Mouse (Mus musculus): ENCODE results near the gene Prkar1b. TPM values are rescaled to one million over a fixed set of nuclear protein-coding genes. Genes with fewer than 3 reads are reported as not detected.

Gene Prkar1b
- polyA plus RNA-seq, 1 experiment from 2014 or later: 3.9 TPM

- no peak overlapping the region for H3K4me2 ChIP-seq
- H3K9ac ChIP-seq: no peak overlapping the region
- no peaks in the 10 kb centered on the region for H3K9me3 ChIP-seq (replicated peaks)
- H3K4me1 ChIP-seq: peaks cover 15% of the 10 kb centered on the region
- no peaks in the 10 kb centered on the region for H3K27me3 ChIP-seq (replicated peaks)
- ATAC-seq: no peak
- H3K27ac ChIP-seq: no peak overlapping the region
- H3K4me3 ChIP-seq: no peak overlapping the region
- peaks cover 94% of the 10 kb centered on the region for H3K36me3 ChIP-seq
- WGBS (ENCODE audit: insufficient replicate concordance): 79% methylated on average over 4 of the region's 4 CpGs
Observed at GRCm38 (mm10) chr5:139171929-139172328, 22.1 kb upstream of the Prkar1b start.

- Histone ChIP-seq H3K36me3 (peaks cover 95% of the 10 kb centered on the region), H3K9me3 (replicated peaks) (no peaks in the 10 kb centered on the region), H3K9ac (no peak overlapping the region), H3K27ac (peak overlapping the region; percentile 58), H3K4me3 (no peak overlapping the region), H3K4me1 (peaks cover 33% of the 10 kb centered on the region), H3K4me2 (no peak overlapping the region), H3K27me3 (replicated peaks) (no peaks in the 10 kb centered on the region)
- ATAC-seq: no peak
- WGBS (ENCODE audit: insufficient replicate concordance): 29% methylated on average over 1 of the region's 1 CpGs
Observed at GRCm38 (mm10) chr5:139167548-139167947, 17.7 kb upstream of the Prkar1b start.

GRCm38 (mm10) chr5:139166781-139167361 is 17.1 kb upstream of the Prkar1b start:
- WGBS (ENCODE audit: insufficient replicate concordance): 23% methylated on average over 6 of the region's 6 CpGs
- ATAC-seq: peak; percentile 59
- Histone ChIP-seq H3K36me3 (peaks cover 95% of the 10 kb centered on the region), H3K9me3 (replicated peaks) (no peaks in the 10 kb centered on the region), H3K4me2 (no peak overlapping the region), H3K4me1 (peaks cover 38% of the 10 kb centered on the region), H3K9ac (no peak overlapping the region), H3K4me3 (no peak overlapping the region), H3K27me3 (replicated peaks) (no peaks in the 10 kb centered on the region), H3K27ac (peak overlapping the region; percentile 58)

GRCm38 (mm10) chr5:139161632-139162031 is 11.8 kb upstream of the Prkar1b start:
- 41% methylated on average over 10 of the region's 10 CpGs for WGBS (ENCODE audit: insufficient replicate concordance)
- H3K9ac ChIP-seq: no peak overlapping the region
- no peak overlapping the region for H3K4me3 ChIP-seq
- H3K27ac ChIP-seq: no peak overlapping the region
- H3K36me3 ChIP-seq: peaks cover 68% of the 10 kb centered on the region
- ATAC-seq: 0 out of 2 replicates have a peak, but pooled peaks have one; percentile 41
- H3K4me1 ChIP-seq: peaks cover 34% of the 10 kb centered on the region
- H3K4me2 ChIP-seq: no peak overlapping the region
- H3K9me3 ChIP-seq (replicated peaks): no peaks in the 10 kb centered on the region
- H3K27me3 ChIP-seq (replicated peaks): no peaks in the 10 kb centered on the region

- H3K4me3 ChIP-seq: no peak overlapping the region
- WGBS (ENCODE audit: insufficient replicate concordance): 60% methylated on average over 8 of the region's 8 CpGs
- peaks cover 68% of the 10 kb centered on the region for H3K36me3 ChIP-seq
- no peaks in the 10 kb centered on the region for H3K27me3 ChIP-seq (replicated peaks)
- ATAC-seq: no peak
- no peak overlapping the region for H3K9ac ChIP-seq
- no peak overlapping the region for H3K4me2 ChIP-seq
- no peak overlapping the region for H3K27ac ChIP-seq
- peaks cover 27% of the 10 kb centered on the region for H3K4me1 ChIP-seq
- H3K9me3 ChIP-seq (replicated peaks): no peaks in the 10 kb centered on the region
Observed at GRCm38 (mm10) chr5:139160899-139161298, 11.1 kb upstream of the Prkar1b start.

- H3K4me3 ChIP-seq: peak overlapping the region; percentile 90
Observed at GRCm38 (mm10) chr5:139150603-139151031, 816 bp upstream of the Prkar1b start.

GRCm38 (mm10) chr5:139149006-139149672 is 662 bp downstream of the Prkar1b start:
- WGBS (ENCODE audit: insufficient replicate concordance): 26% methylated on average over 11 of the region's 11 CpGs
- peak overlapping the region; percentile 90 for H3K4me3 ChIP-seq
- peak; percentile 38 for ATAC-seq
- H3K36me3 ChIP-seq: peaks cover 28% of the 10 kb centered on the region
- peak overlapping the region; percentile 67 for H3K27ac ChIP-seq
- H3K4me1 ChIP-seq: peaks cover 24% of the 10 kb centered on the region
- peak overlapping the region; percentile 96 for H3K4me2 ChIP-seq
- H3K9ac ChIP-seq: peak overlapping the region; percentile 55
- no peaks in the 10 kb centered on the region for H3K27me3 ChIP-seq (replicated peaks)
- no peaks in the 10 kb centered on the region for H3K9me3 ChIP-seq (replicated peaks)

More at GRCm38 (mm10) chr5:139150603-139151031, 816 bp upstream of the Prkar1b start:
- no peaks in the 10 kb centered on the region for H3K27me3 ChIP-seq (replicated peaks)
- peaks cover 39% of the 10 kb centered on the region for H3K36me3 ChIP-seq
- WGBS (ENCODE audit: insufficient replicate concordance): under 1% methylated on average over 45 of the region's 45 CpGs
- peak overlapping the region; percentile 67 for H3K27ac ChIP-seq
- peak overlapping the region; percentile 81 for H3K9ac ChIP-seq
- peak overlapping the region; percentile 96 for H3K4me2 ChIP-seq
- peak; percentile 20 for ATAC-seq
- no peaks in the 10 kb centered on the region for H3K9me3 ChIP-seq (replicated peaks)
- peaks cover 24% of the 10 kb centered on the region for H3K4me1 ChIP-seq

- WGBS (ENCODE audit: insufficient replicate concordance): 82% methylated on average over 14 of the region's 14 CpGs
- no peak overlapping the region for H3K4me2 ChIP-seq
- H3K9me3 ChIP-seq (replicated peaks): no peaks in the 10 kb centered on the region
- H3K4me3 ChIP-seq: no peak overlapping the region
- H3K9ac ChIP-seq: no peak overlapping the region
- H3K36me3 ChIP-seq: peaks cover 11% of the 10 kb centered on the region
- ATAC-seq: no peak
- H3K4me1 ChIP-seq: peaks cover 24% of the 10 kb centered on the region
- H3K27me3 ChIP-seq (replicated peaks): no peaks in the 10 kb centered on the region
- no peak overlapping the region for H3K27ac ChIP-seq
Observed at GRCm38 (mm10) chr5:139147178-139148078, 2.4 kb downstream of the Prkar1b start.

GRCm38 (mm10) chr5:139146476-139147075 is 3.2 kb downstream of the Prkar1b start:
- Histone ChIP-seq H3K27ac (no peak overlapping the region), H3K4me3 (no peak overlapping the region), H3K4me1 (peaks cover 23% of the 10 kb centered on the region), H3K4me2 (no peak overlapping the region), H3K36me3 (0 out of 2 replicates have a peak, but pooled peaks cover 4% of the 10 kb centered on the region), H3K27me3 (replicated peaks) (no peaks in the 10 kb centered on the region), H3K9ac (no peak overlapping the region), H3K9me3 (replicated peaks) (no peaks in the 10 kb centered on the region)
- no peak for ATAC-seq
- 82% methylated on average over 11 of the region's 11 CpGs for WGBS (ENCODE audit: insufficient replicate concordance)

- Histone ChIP-seq H3K9me3 (replicated peaks) (no peaks in the 10 kb centered on the region), H3K36me3 (0 out of 2 replicates have a peak, but pooled peaks cover 4% of the 10 kb centered on the region), H3K27ac (no peak overlapping the region), H3K4me3 (no peak overlapping the region), H3K4me1 (peaks cover 14% of the 10 kb centered on the region), H3K27me3 (replicated peaks) (no peaks in the 10 kb centered on the region), H3K9ac (no peak overlapping the region), H3K4me2 (no peak overlapping the region)
- WGBS (ENCODE audit: insufficient replicate concordance): 81% methylated on average over 4 of the region's 4 CpGs
- no peak for ATAC-seq
Observed at GRCm38 (mm10) chr5:139145726-139146125, 4.1 kb downstream of the Prkar1b start.

- WGBS (ENCODE audit: insufficient replicate concordance): 64% methylated on average over 3 of the region's 3 CpGs
- Histone ChIP-seq H3K36me3 (0 out of 2 replicates have a peak, but pooled peaks cover 4% of the 10 kb centered on the region), H3K9me3 (replicated peaks) (no peaks in the 10 kb centered on the region), H3K27me3 (replicated peaks) (no peaks in the 10 kb centered on the region), H3K4me3 (no peak overlapping the region), H3K27ac (no peak overlapping the region), H3K9ac (no peak overlapping the region), H3K4me2 (no peak overlapping the region), H3K4me1 (peaks cover 5% of the 10 kb centered on the region)
- no peak for ATAC-seq
Observed at GRCm38 (mm10) chr5:139143890-139144289, 5.9 kb downstream of the Prkar1b start.

Data from liver, embryonic 12.5 days (tissue).